Mouse (Mus musculus) bone marrow macrophage, adult 2 months (primary cell): ENCODE measurements around the gene Rtf2.

Experiments
- CTCF ChIP-seq: IDR thresholded peaks from 2 replicates; pipeline ENCODE4 v1.5.1; 2012; ENCODE audit warnings: low read depth, mild to moderate bottlenecking, low read length, moderate library complexity
- POLR2A ChIP-seq: IDR thresholded peaks from 2 replicates; pipeline ENCODE4 v1.6.1; 2012; ENCODE audit warnings: mild to moderate bottlenecking, low read depth, low read length, borderline replicate concordance

DNA sequence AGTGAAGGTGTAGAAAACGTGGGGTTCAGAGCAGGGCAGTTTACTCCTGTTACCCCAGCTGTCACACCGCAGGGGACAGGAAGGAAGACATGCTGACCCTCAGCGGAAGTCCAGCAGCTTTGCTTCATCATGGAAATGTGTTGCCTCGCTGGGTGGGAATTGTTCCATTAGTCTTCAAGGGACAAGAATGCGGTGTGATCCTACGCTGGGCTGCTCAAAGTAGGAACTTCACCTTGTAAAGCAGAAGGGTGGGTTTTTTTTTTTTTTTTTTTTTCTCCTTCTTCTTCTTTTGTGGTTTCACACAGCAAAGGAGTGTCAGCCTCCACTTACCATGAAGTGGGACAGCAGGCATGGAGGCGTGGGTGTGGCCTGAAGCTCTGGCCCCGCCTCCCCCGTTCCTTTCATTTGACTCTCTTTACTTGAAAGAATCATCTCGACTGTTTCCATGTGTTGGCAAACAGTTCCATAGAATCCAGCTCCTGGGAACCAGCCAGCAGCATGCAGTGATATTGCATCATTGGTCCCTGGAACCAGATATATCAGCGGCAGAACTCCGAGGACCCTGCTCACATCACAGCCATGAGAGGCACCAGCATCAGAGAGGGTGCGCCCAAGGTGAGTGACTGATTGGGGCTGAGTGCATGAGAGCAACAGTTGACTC, 46.8 kb upstream of the Rtf2 start, which contains the start of gene Cass4:
- no peak for TF ChIP-seq CTCF
- TF ChIP-seq POLR2A = no peak
